Mouse (Mus musculus) hindbrain, embryonic 12.5 days (tissue): Measurements from ENCODE around the gene Syt1. TPM values are rescaled to one million over a fixed set of nuclear protein-coding genes. Genes with fewer than 3 reads are reported as not detected.
A peak's percentile ranks its signal among the peaks of the same experiment; 100 is the strongest.

Experiments
- ATAC-seq: fragments of 200-750 bp; cut with Nextera tagmentation; 2 replicates; pipeline ENCODE4 v1.8.0; 2017; ENCODE audit warnings: moderate TSS enrichment; ENCODE audit not compliant: low FRiP score
- H3K27ac ChIP-seq: fragments of 300-500 bp; sonication (generic); 2 replicates; pipeline ENCODE4 v1.5.1; 2016; ENCODE audit warnings: mild to moderate bottlenecking
- H3K27me3 ChIP-seq: fragments of 300-500 bp; sonication (generic); 2 replicates; pipeline ENCODE4 v1.6.1; 2016; ENCODE audit warnings: mild to moderate bottlenecking
- H3K36me3 ChIP-seq: fragments of 300-500 bp; sonication (generic); 2 replicates; pipeline ENCODE4 v1.6.1; 2016; ENCODE audit warnings: mild to moderate bottlenecking
- H3K4me1 ChIP-seq: fragments of 300-500 bp; sonication (generic); 2 replicates; pipeline ENCODE4 v1.6.1; 2016
- H3K4me2 ChIP-seq: fragments of 300-500 bp; sonication (generic); replicated peaks from 2 replicates; pipeline ENCODE4 v1.6.1; 2016; ENCODE audit warnings: mild to moderate bottlenecking
- H3K4me3 ChIP-seq: fragments of 300-500 bp; sonication (generic); 2 replicates; pipeline ENCODE4 v1.5.1; 2016; ENCODE audit warnings: mild to moderate bottlenecking
- H3K9ac ChIP-seq: fragments of 300-500 bp; sonication (generic); 2 replicates; pipeline ENCODE4 v1.6.1; 2016; ENCODE audit warnings: mild to moderate bottlenecking, moderate library complexity
- H3K9me3 ChIP-seq: fragments of 300-500 bp; sonication (generic); replicated peaks from 2 replicates; pipeline ENCODE4 v1.6.1; 2016; ENCODE audit warnings: mild to moderate bottlenecking
- WGBS: fragments of 180-500 bp; shearing (Covaris S2); methylation state at CpG from one replicate; pipeline ENCODE4 v1.1.7; 2016; 5-methylcytosine and 5-hydroxymethylcytosine counted together
- polyA plus RNA-seq: library from polyadenylated mRNA; unstranded; fragments of >200 nt; fragmentation: Nextera tagmentation; extraction: Ambion mirVana; gene quantifications from 2 replicates; pipeline ENCODE4 v1.2.1, GENCODE M21; 2016

Gene Syt1
- polyA plus RNA-seq, 1 experiment from 2014 or later: 40.3 TPM

GRCm38 (mm10) chr10:108936838-108937430, 73.8 kb downstream of the Syt1 start:
- Histone ChIP-seq H3K9me3 (no peaks in the 10 kb centered on the region), H3K27me3 (no peaks in the 10 kb centered on the region), H3K27ac (no peak overlapping the region), H3K4me3 (no peak overlapping the region), H3K9ac (no peak overlapping the region), H3K36me3 (no peaks in the 10 kb centered on the region), H3K4me1 (no peaks in the 10 kb centered on the region), H3K4me2 (no peak overlapping the region)
- 76% methylated on average over 10 of the region's 10 CpGs for WGBS
- no peak for ATAC-seq

GRCm38 (mm10) chr10:108930299-108930698, 80.5 kb downstream of the Syt1 start:
- Histone ChIP-seq H3K9ac (no peak overlapping the region), H3K4me3 (no peak overlapping the region), H3K4me1 (no peaks in the 10 kb centered on the region), H3K4me2 (no peak overlapping the region), H3K27ac (no peak overlapping the region), H3K9me3 (no peaks in the 10 kb centered on the region), H3K36me3 (no peaks in the 10 kb centered on the region), H3K27me3 (no peaks in the 10 kb centered on the region)
- 64% methylated on average over 3 of the region's 3 CpGs for WGBS
- peak; percentile 26; the same call in 1 of the 2 replicates for ATAC-seq

GRCm38 (mm10) chr10:108929676-108930075, 81.1 kb downstream of the Syt1 start:
- WGBS: 77% methylated on average over 6 of the region's 6 CpGs
- Histone ChIP-seq H3K9me3 (no peaks in the 10 kb centered on the region), H3K27me3 (no peaks in the 10 kb centered on the region), H3K36me3 (no peaks in the 10 kb centered on the region), H3K9ac (no peak overlapping the region), H3K27ac (no peak overlapping the region), H3K4me1 (no peaks in the 10 kb centered on the region), H3K4me3 (no peak overlapping the region), H3K4me2 (no peak overlapping the region)
- ATAC-seq: no peak

- H3K9ac ChIP-seq: no peak overlapping the region
- no peak overlapping the region for H3K4me2 ChIP-seq
- H3K4me3 ChIP-seq: no peak overlapping the region
- H3K27me3 ChIP-seq: no peaks in the 10 kb centered on the region
- H3K4me1 ChIP-seq: no peaks in the 10 kb centered on the region
- ATAC-seq: no peak
- no peaks in the 10 kb centered on the region for H3K9me3 ChIP-seq
- 95% methylated on average over 1 of the region's 1 CpGs for WGBS
- H3K36me3 ChIP-seq: 0 out of 2 replicates have a peak, but pooled peaks cover 4% of the 10 kb centered on the region
- H3K27ac ChIP-seq: no peak overlapping the region
Observed at GRCm38 (mm10) chr10:108905264-108905663, 105.5 kb downstream of the Syt1 start.

- ATAC-seq: no peak
- H3K27me3 ChIP-seq: no peaks in the 10 kb centered on the region
- no peak overlapping the region for H3K4me2 ChIP-seq
- 0 out of 2 replicates have a peak, but pooled peaks cover 4% of the 10 kb centered on the region for H3K36me3 ChIP-seq
- no peaks in the 10 kb centered on the region for H3K9me3 ChIP-seq
- 79% methylated on average over 4 of the region's 4 CpGs for WGBS
- no peak overlapping the region for H3K9ac ChIP-seq
- no peak overlapping the region for H3K4me3 ChIP-seq
- H3K4me1 ChIP-seq: no peaks in the 10 kb centered on the region
- H3K27ac ChIP-seq: no peak overlapping the region
Observed at GRCm38 (mm10) chr10:108904371-108904770, 106.4 kb downstream of the Syt1 start.

GRCm38 (mm10) chr10:108896529-108896928, 114.3 kb downstream of the Syt1 start:
- H3K9me3 ChIP-seq: no peaks in the 10 kb centered on the region
- 0 out of 2 replicates have a peak, but pooled peaks cover 4% of the 10 kb centered on the region for H3K36me3 ChIP-seq
- H3K27me3 ChIP-seq: no peaks in the 10 kb centered on the region
- no peak for ATAC-seq
- no peak overlapping the region for H3K27ac ChIP-seq
- H3K4me3 ChIP-seq: no peak overlapping the region
- H3K9ac ChIP-seq: no peak overlapping the region
- no peaks in the 10 kb centered on the region for H3K4me1 ChIP-seq
- 91% methylated on average over 5 of the region's 5 CpGs for WGBS
- H3K4me2 ChIP-seq: no peak overlapping the region

GRCm38 (mm10) chr10:108893288-108893687, 117.5 kb downstream of the Syt1 start:
- H3K27me3 ChIP-seq: no peaks in the 10 kb centered on the region
- H3K9me3 ChIP-seq: no peaks in the 10 kb centered on the region
- 97% methylated on average over 6 of the region's 6 CpGs for WGBS
- no peak overlapping the region for H3K9ac ChIP-seq
- no peak for ATAC-seq
- no peak overlapping the region for H3K27ac ChIP-seq
- no peak overlapping the region for H3K4me3 ChIP-seq
- no peaks in the 10 kb centered on the region for H3K36me3 ChIP-seq
- H3K4me1 ChIP-seq: no peaks in the 10 kb centered on the region
- no peak overlapping the region for H3K4me2 ChIP-seq

- H3K9ac ChIP-seq: no peak overlapping the region
- 93% methylated on average over 1 of the region's 1 CpGs for WGBS
- no peak overlapping the region for H3K4me3 ChIP-seq
- H3K4me2 ChIP-seq: no peak overlapping the region
- H3K4me1 ChIP-seq: no peaks in the 10 kb centered on the region
- no peaks in the 10 kb centered on the region for H3K9me3 ChIP-seq
- no peak overlapping the region for H3K27ac ChIP-seq
- H3K27me3 ChIP-seq: no peaks in the 10 kb centered on the region
- H3K36me3 ChIP-seq: no peaks in the 10 kb centered on the region
- ATAC-seq: no peak
Observed at GRCm38 (mm10) chr10:108892441-108892840, 118.3 kb downstream of the Syt1 start.

- WGBS: 75% methylated on average over 4 of the region's 4 CpGs
- Histone ChIP-seq H3K4me1 (no peaks in the 10 kb centered on the region), H3K36me3 (no peaks in the 10 kb centered on the region), H3K4me2 (no peak overlapping the region), H3K27me3 (no peaks in the 10 kb centered on the region), H3K4me3 (no peak overlapping the region), H3K9ac (no peak overlapping the region), H3K27ac (no peak overlapping the region), H3K9me3 (no peaks in the 10 kb centered on the region)
- no peak for ATAC-seq
Observed at GRCm38 (mm10) chr10:108889084-108889483, 121.7 kb downstream of the Syt1 start.

- Histone ChIP-seq H3K4me3 (no peak overlapping the region), H3K9ac (no peak overlapping the region), H3K27ac (no peak overlapping the region), H3K4me2 (no peak overlapping the region), H3K9me3 (no peaks in the 10 kb centered on the region), H3K27me3 (no peaks in the 10 kb centered on the region), H3K36me3 (no peaks in the 10 kb centered on the region), H3K4me1 (no peaks in the 10 kb centered on the region)
- ATAC-seq: no peak
Observed at GRCm38 (mm10) chr10:108886781-108887180, 124.0 kb downstream of the Syt1 start.

GRCm38 (mm10) chr10:108885769-108886168, 125.0 kb downstream of the Syt1 start:
- no peaks in the 10 kb centered on the region for H3K4me1 ChIP-seq
- ATAC-seq: no peak
- no peak overlapping the region for H3K4me2 ChIP-seq
- WGBS: 88% methylated on average over 1 of the region's 1 CpGs
- H3K4me3 ChIP-seq: no peak overlapping the region
- no peaks in the 10 kb centered on the region for H3K9me3 ChIP-seq
- no peak overlapping the region for H3K27ac ChIP-seq
- H3K27me3 ChIP-seq: no peaks in the 10 kb centered on the region
- no peak overlapping the region for H3K9ac ChIP-seq
- no peaks in the 10 kb centered on the region for H3K36me3 ChIP-seq

- WGBS: 88% methylated on average over 1 of the region's 1 CpGs
- no peak for ATAC-seq
- H3K36me3 ChIP-seq: no peaks in the 10 kb centered on the region
Observed at GRCm38 (mm10) chr10:108884520-108884919, 126.3 kb downstream of the Syt1 start.

GRCm38 (mm10) chr10:108880372-108880771, 130.4 kb downstream of the Syt1 start:
- WGBS: 86% methylated on average over 2 of the region's 2 CpGs
- H3K9ac ChIP-seq: no peak overlapping the region
- no peaks in the 10 kb centered on the region for H3K36me3 ChIP-seq
- no peak overlapping the region for H3K4me2 ChIP-seq
- H3K4me1 ChIP-seq: no peaks in the 10 kb centered on the region
- H3K27me3 ChIP-seq: no peaks in the 10 kb centered on the region
- H3K4me3 ChIP-seq: no peak overlapping the region
- ATAC-seq: no peak
- no peak overlapping the region for H3K27ac ChIP-seq
- no peaks in the 10 kb centered on the region for H3K9me3 ChIP-seq

More at GRCm38 (mm10) chr10:108884520-108884919, 126.3 kb downstream of the Syt1 start:
- Histone ChIP-seq H3K4me1 (no peaks in the 10 kb centered on the region), H3K27me3 (no peaks in the 10 kb centered on the region), H3K9me3 (no peaks in the 10 kb centered on the region), H3K9ac (no peak overlapping the region), H3K4me2 (no peak overlapping the region), H3K27ac (no peak overlapping the region), H3K4me3 (no peak overlapping the region)
